Comparison of ENCODE assay signal across 23 mouse cellular contexts in genomic region chr6:129337751-129338150, GRCm38 (mm10). TPM values are rescaled to one million over a fixed set of nuclear protein-coding genes. Genes with fewer than 3 reads are reported as not detected.
A peak's percentile ranks its signal among the peaks of the same experiment; 100 is the strongest.
DNase-seq lines count a peak whose midpoint lies in the region; ATAC-seq lines count a peak whose summit lies in the region.
"Had no signal": no experiment of that assay in that cellular context is flagged by ENCODE, and none has a peak within 500 bp of the region (broad histone marks: within the 10 kb centered on the region; RNA-seq: fewer than 3 reads in every experiment).

No protein-coding gene starts in this region.

- peak; percentile 77 for ATAC-seq in granulocyte monocyte progenitor cell, adult 5-6 weeks (replicated peaks; ENCODE audit: poor library complexity, severe bottlenecking)
- peak; percentile 59 for ATAC-seq in megakaryocyte progenitor cell, adult 5-6 weeks (replicated peaks; ENCODE audit: poor library complexity)
- ATAC-seq: activated CD4-positive, CD25-positive, alpha-beta regulatory T cell, adult 4 months; CD4-positive, CD25-positive, alpha-beta regulatory T cell, adult 4 months; forebrain, embryonic 13.5 days; forebrain, embryonic 16.5 days; Patski had no signal

- DNase-seq in lung, postnatal 36 days, result peak; percentile 23
- no peak for DNase-seq in lung, postnatal 14 days
- no peak for DNase-seq in kidney, adult 11 months
- DNase-seq in left cerebral cortex, adult 9 months (ENCODE audit: low spot score in 2 of 2), result no peak
- DNase-seq: adrenal gland, adult 8-10 months; adrenal gland, postnatal 14 days; adrenal gland, postnatal 36 days; B cell, adult 2 months; cerebellum, adult 11-12 months; cerebellum, adult 2 months; cerebellum, adult 9-10 months; cerebellum, postnatal 10 days; cerebellum, postnatal 25 days had no signal

RNA-seq across cellular contexts. Expression of gene Clec12a, which starts 4.7 kb away (rescaled TPM):
- 318 and 331 TPM in 2 replicates for total RNA-seq in granulocyte monocyte progenitor cell, adult 5-6 weeks (2014; fragmentation: Nextera tagmentation)
- total RNA-seq in granulocyte monocyte progenitor cell, adult 5-6 weeks (2017), result 549 and 684 TPM in 2 replicates
- 726 and 820 TPM in 2 replicates for total RNA-seq in megakaryocyte progenitor cell, adult 5-6 weeks (2015)
- total RNA-seq in megakaryocyte progenitor cell, adult 5-6 weeks (2017), result 640 and 745 TPM in 2 replicates

RNA-seq across cellular contexts. Expression of gene 4922502D21Rik, which starts 6.2 kb away (rescaled TPM):
- total RNA-seq in granulocyte monocyte progenitor cell, adult 5-6 weeks (2014; fragmentation: Nextera tagmentation), result not detected in 2 replicates
- total RNA-seq in granulocyte monocyte progenitor cell, adult 5-6 weeks (2017), result 1.2 TPM in 1 of 2 replicates, not detected in the other
- 0.42 TPM in 1 of 2 replicates, not detected in the other for total RNA-seq in megakaryocyte progenitor cell, adult 5-6 weeks (2015)
- 0.34 TPM in 1 of 2 replicates, not detected in the other for total RNA-seq in megakaryocyte progenitor cell, adult 5-6 weeks (2017)
- total RNA-seq: adrenal gland, adult 18-20 months; adrenal gland, adult 8-10 months; adrenal gland, postnatal 14 days; adrenal gland, postnatal 36 days; G1E had no signal

RNA-seq across cellular contexts. Expression of gene Clec12b, which starts 47.9 kb away (rescaled TPM):
- total RNA-seq in granulocyte monocyte progenitor cell, adult 5-6 weeks (2014; fragmentation: Nextera tagmentation), result not detected in 2 replicates
- total RNA-seq in granulocyte monocyte progenitor cell, adult 5-6 weeks (2017), result not detected in 2 replicates
- total RNA-seq in megakaryocyte progenitor cell, adult 5-6 weeks (2015), result not detected in 2 replicates
- total RNA-seq in megakaryocyte progenitor cell, adult 5-6 weeks (2017), result not detected in 2 replicates
- total RNA-seq: adrenal gland, postnatal 36 days; CH12.LX had no signal

RNA-seq across cellular contexts. Expression of gene Clec1b, which starts 59.3 kb away (rescaled TPM):
- total RNA-seq in granulocyte monocyte progenitor cell, adult 5-6 weeks (2014; fragmentation: Nextera tagmentation), result 2.0 TPM in 1 of 2 replicates, not detected in the other
- total RNA-seq in granulocyte monocyte progenitor cell, adult 5-6 weeks (2017), result 0.21 TPM in 1 of 2 replicates, not detected in the other
- total RNA-seq in megakaryocyte progenitor cell, adult 5-6 weeks (2015), result 0.17 and 0.22 TPM in 2 replicates
- total RNA-seq in megakaryocyte progenitor cell, adult 5-6 weeks (2017), result 0.17 and 0.42 TPM in 2 replicates
- total RNA-seq: CH12.LX had no signal
